Mouse (Mus musculus): ENCODE measurements around the gene Cd72. TPM values are rescaled to one million over a fixed set of nuclear protein-coding genes. Genes with fewer than 3 reads are reported as not detected.

Cd72 gene
- total RNA-seq, 2 experiments from 2014 or later, result 0.61 TPM; not detected in 1

DNA sequence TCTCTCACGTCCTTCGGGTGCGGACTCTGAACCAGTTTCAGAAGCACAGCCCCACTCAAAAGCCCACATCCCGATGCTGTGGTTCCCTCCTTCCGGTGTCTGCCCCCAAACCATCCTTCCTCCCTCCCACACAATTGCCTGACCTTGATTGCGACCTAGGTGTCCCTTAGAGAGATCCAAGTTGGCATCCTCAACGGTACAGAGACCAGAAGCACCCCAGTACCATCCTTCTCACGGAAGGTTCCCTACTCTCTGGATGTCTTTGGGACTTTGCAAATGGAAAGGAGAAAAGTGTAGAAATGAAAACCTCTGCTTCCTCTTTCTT lies 24.1 kb upstream of the Cd72 start:
- DNase-seq, result no peak

DNA sequence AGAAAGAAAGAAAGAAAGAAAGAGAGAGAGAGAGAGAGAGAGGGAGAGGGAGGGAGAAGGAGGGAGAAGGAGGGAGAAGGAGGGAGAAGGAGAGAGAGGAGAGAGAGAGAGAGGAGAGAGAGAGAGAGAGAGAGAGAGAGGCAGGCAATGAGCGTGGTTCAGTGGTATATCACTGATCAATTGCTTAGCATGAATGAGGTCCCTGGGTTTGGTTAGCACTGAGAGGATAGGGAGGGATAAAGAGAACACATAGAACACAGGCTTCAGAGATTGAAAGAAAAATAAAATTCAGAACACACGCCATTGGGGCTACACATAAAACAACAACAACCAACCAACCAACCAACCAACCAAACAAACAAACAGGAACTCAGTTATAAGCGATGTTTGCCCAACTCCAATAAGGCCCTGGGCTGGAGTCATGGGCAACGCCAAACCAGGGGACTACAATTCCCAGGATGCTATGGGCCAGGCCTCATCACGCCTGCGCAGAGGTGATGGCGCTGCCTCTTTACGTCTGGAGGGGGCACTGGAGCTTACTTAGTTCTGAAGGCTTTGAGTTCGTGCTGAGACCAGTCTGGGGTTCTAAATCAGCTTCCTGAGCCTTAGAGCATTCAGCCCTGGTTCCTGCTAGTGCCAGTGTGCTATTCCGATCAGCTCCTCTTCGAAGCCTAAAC lies 23.6 kb upstream of the Cd72 start:
- peak; percentile 83 for DNase-seq

DNA sequence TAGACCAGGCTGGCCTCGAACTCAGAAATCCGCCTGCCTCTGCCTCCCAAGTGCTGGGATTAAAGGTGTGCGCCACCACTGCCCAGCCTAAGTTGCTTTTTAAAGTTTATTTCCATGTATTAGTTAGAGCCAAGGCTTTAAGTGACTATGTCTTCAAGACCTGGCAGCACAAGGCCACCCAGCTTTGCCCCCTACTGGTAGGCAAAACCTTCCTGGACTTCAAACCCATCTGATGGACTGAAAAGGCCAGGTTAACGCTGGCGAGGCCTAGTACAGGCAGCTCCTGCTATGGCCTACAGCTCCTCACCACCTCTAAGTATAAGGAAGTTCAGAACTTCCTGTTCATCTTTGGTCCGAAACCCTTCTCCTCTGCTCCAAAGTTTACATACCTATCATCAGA lies 22.2 kb upstream of the Cd72 start:
- no peak for DNase-seq

DNA sequence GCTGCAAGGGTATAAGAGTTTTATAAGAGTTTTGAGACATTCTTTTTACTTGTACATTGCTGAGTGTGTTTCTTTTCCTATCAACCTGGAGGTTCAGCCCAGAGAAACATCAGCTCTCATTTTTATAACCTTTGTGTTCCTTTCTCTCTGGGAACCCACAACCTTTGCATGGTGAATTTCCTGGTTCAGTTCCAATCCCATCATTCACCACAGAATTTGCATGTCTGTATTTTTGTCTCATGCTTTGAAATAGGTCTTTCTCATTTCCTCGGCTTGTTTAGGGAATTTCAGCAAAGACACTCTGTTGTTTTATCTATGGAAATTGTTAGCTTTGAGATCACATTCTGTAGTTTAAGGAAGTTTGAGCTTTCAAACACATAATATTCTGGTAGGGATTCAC lies 19.2 kb upstream of the Cd72 start:
- no peak for DNase-seq

DNA sequence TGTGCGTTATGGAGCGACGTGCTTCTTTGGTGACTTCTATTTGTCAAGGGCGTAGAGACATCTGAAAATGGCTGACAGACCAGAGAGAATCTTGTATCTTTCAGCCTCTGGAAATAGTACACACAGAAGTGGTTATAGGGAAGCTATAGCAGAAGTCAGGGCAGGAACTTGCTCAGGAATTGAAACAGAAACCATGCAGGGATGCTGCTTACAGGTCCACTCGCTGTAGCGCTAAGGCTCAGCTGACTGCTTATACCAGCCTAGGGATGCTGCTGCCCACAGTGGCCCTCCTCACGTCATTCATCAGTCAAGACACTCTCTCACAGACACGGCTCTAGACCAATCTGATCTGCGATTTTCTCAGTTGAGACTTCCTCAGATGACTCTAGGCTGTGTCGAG lies 15.9 kb upstream of the Cd72 start:
- DNase-seq, result no peak

DNA sequence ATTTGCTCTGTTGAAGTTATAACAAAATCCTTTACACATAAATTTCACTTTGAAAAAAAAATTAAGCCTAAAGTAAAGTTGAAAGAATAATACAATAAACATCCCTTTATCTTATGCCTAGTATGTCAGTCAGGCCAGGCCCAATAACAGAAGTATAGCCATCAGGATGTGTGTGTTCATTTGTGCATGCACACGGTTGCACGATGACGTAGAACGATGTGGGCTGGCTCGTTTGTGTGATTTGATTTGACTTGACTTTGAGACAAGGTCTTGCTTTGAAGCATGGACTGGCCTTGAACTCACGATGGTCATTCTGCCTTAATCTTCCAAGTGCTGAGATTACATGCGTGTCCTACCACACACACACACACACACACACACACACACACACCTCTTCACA lies 12.4 kb upstream of the Cd72 start:
- DNase-seq, result no peak

DNA sequence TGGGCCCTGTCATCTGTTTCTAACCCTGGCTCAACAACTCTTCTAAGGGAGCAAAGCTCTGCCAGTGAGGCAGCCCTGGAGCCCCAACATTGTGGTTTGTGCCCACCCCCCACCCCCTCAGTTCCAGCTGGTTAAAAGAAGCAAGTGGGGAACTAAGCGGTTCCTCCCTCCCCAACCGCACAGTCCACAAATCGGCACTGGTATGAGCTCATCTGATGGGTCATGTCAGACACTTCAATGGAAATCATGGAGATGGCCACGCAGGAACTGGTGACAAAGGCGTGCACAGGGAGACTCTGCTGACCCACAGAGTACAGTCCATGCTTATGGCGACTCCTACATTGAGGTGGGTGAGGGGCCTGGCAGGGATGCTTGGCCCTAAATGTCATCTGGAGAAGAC lies 11.5 kb upstream of the Cd72 start:
- DNase-seq, result no peak

DNA sequence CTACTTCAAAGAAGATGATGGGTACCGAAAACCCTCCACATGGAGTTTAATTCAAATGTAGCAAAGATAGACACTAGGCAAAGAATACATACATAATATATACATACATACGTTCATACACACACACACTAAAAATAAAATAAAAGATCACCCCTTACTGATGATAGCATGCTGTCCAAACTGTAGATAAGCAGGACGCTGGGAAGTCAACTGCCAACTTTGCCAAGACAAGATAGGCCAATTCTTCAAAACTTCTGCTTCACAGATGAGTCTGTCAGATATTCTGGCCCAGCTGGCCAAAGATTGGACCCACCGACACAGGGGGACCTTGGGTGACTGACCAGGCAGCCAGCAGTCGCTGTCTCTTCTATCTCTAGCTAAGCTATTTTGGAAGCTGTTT lies 8.7 kb upstream of the Cd72 start:
- no peak for DNase-seq

DNA sequence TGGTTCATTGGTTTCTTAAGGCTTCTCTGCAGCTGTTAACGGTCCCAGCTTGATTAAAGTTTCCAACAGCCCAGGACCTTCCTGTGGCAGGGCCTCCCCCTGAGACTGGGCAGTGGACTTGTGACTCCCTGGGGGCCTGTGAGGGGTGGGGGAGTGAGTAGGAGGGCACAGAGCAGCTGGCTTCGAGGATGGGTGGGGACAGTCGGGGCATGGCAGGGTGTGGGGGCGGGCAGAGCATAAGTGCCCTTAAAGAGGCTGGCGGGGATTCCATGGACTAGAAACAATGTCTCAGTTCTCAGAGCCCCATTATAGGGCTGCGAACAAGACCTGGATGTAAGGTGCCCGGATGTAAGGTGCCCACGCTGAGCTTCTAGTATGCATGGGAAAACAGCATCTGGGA lies 2.7 kb upstream of the Cd72 start:
- no peak for DNase-seq

DNA sequence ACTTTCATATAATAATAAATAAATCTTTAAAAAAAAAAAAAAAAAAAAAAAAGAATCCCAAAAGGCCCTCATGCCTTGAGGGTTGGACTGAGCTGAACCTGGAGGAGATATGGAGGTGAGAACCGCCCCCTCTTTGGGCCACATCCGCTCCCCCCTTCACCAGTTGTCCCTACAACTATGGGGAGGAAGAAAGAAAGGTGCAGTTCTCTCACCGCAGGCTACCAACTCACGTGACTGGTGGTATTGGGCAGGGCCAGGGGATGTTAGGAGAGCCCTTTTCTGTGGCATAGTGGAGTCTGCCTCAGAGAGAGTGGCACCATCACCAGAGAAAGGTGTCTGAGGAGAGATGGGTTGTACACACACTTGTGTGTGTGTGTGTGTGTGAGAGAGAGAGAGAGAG lies 2.0 kb upstream of the Cd72 start:
- DNase-seq, result no peak

DNA sequence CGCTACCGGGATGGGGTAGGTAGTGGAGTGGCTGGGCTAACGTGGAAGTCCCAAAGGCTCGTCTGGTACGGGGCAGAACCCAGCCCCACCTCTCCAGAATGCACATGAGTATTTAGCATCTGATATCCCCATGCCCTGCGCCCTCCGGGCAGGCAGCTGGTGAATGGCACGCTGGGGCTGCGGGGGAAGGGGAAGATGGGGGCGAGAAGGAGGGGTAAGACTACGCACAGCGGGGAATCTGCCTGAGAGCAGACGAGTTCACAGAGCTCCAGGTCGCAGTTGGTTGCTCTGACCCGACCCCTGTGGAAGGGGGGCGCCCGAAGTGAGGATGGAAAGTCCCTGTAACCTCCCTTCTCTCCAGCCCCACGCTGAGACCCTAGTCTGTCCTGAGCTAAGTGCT lies 1.0 kb downstream of the Cd72 start:
- no peak for DNase-seq

DNA sequence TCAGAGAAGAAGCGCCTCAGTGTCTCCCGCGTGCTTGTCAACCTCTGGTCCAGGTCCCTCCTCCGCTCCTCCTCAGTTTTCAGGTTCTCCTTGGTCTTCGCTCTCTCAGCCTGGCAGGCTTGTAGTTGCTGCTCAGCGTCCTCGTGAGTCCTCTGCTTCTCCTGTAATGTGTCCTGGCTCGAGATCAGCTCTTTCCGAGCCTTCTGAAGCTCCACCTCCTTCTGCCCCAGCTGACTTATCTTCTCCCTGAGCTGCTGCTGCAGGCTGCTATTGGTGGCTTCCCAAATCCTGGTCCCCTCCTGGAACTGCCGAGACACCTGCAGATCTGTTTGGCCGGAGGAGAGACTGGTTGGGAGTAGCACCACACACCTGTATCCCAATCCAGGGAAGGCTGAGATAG lies 2.1 kb downstream of the Cd72 start:
- DNase-seq, result no peak

DNA sequence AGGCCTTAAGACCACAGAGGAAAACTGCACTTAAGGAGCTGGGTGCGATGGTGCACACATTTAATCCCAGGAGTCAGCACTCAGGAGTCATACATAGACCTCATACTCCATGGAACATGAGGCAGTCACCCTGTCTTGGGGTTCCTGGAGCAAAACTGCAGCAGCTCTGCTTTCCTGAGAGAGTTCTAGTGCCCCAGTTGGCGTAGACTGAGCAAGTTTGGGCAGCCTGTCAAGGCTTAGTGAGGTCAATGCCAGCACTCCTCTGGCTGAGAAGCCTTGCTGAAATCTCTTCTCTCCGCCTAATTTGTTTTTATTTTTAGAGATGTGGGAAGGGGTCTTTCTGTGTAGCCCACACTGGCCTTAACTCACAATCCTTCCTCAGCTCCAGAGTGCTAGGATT lies 5.9 kb downstream of the Cd72 start:
- DNase-seq, result peak; percentile 65

DNA sequence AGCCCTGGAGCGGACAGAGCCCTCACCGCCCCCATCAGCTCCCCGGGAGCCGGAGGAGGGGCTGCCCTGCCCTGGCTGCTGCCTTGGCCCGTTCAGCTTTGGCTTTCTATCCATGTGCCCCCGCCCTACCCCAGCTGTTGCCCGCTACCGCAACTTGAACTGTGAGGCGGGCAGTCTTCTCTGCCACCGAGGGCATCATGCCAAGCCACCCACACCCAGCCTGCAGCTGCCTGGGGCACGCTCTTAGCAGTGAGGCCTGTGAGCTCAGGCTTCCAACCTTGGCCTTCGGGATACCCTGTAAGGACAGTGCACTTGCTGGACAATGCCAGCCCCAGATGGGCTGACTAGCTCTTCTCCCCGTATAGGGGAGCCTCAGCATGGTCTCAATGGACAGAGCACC lies 7.2 kb downstream of the Cd72 start:
- peak; percentile 81 for DNase-seq

DNA sequence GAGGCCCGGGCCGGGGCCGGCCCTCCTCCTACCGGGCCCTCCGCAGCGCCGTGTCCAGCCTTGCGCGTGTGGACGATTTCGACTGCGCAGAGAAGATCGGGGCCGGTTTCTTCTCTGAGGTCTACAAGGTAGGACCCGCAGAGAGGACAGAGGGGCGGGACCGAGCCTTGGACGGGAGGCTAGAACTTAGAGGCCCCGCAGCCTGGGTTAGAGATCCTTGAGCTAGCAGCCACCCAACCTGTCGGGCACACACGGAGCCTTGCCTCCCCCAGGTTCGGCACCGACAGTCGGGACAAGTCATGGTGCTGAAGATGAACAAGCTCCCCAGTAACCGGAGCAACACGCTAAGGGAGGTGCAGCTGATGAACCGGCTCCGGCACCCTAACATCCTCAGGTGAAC lies 10.9 kb downstream of the Cd72 start:
- no peak for DNase-seq

DNA sequence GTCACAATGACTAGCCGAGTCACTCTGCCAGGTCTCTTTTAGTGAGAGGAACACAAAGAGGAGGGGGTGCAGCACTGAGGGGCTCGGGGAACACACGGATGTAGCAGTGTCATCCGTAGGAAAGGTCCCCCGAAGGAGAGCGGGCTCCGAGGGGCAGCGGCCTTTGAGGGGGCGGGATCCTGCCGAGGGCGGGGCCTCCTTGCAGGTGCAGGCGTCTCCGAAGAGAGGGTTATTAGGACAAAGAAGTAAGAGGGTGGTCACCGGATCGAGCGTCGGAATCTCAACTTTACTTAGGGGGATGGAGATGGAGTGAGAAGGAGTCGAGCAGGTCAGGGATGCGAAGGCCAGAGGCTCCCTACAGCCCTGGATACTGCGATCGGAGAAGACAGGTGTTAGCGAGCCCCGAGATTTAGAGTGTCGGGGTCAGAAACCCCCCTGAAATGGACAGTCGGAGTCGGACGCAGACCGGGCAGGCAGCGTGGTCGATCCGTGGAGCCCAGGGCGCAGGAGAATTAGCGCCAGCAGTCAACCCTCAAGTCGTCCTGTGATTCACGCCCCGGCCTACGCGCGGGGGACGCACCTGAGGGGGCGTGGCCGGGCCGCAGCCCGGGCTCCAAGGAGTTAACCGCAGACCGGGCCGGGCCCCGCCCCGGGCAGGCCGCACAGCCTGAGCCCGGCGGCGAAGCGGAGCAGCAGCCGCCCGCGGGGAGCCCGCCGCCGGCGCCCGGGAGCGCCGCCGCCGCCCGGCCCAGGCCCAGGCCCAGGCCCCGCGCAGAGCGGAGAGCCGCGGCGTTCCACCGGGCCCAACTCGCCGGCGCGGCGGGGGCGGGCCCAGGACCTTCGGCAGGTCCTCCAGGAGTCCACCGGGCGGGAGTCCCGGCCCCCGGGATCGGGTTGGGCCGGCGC lies 11.7 kb downstream of the Cd72 start:
- DNase-seq, result peak; percentile 70

DNA sequence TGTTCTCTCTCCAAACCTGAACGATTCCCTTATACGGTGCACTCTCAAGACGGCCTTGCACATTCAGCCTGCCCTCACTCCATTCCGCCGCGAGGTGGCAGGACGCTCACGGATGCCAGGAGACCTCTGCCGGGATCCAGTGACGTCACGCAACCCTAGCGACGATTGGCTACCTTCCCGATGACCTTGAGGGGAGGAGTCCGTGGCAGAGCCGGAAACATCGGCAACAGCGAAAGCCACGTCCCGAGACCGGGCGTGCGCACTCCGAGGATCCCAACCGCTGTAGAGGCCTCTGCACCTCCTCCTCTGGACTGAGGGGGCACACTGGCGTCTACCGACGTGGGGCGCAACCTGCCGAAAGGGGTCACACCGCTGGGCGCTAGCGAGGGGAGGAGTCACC lies 12.4 kb downstream of the Cd72 start:
- peak; percentile 99 for DNase-seq

DNA sequence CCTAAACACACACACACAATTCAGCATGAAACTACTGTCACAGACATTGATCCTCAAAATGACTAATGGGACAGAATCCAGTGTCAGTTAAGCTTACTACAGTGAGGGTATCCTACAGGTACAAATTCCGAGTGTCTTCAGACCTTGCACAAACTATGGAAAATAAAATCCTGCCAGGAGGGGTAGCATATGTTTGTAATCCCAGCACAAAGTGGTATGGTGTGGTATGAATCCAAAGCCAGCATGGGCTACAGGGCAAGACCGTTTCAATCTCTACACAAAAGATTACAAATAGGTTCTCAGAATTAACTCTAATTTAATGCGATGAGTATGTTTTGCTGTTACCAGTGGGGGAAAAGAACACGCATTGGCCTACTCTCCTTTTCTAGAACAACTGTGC lies 12.8 kb downstream of the Cd72 start, which contains the start of gene Tesk1:
Gene Tesk1, plus strand, starts transcription at position 301 of the 400 bp plus-strand sequence.
- DNase-seq, result no peak

DNA sequence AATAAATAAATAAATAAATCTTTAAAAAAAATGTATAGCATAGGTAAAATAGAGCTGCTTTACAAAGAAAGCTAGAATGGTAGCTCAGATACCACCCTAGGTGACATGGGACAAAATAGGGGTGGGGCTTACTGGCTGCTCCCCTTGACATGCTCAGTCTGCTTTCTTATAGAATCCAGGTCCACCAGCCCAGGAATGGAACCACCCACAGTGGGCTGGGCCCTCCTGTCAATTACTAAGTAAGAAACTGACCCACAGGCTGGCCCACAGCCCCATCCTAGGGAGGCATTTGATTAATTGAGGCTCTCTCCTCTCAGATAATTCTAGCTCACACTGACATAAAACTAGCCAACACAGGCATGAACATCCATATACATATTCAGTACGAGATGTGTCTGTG lies 21.6 kb downstream of the Cd72 start:
- no peak for DNase-seq

DNA sequence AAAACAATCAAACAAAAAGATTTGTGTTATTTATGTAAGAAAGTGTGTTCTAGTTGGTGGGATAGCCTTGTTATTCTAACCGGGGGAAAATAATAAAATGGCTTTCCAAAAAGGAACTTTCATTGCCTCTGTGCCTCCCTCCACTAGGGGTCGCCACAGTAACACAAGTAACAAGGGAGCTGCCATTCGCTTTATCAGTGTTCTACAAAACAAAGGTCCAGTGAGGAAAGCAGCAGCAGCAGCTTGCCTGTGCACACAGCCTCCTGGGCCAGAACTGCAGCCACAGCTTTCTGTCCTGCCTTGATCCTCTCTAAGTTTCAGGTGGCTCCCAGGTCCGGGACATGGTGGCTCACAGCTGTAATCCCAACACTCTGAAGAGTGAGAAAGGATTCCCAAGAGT lies 22.7 kb downstream of the Cd72 start:
- peak; percentile 84 for DNase-seq

DNA sequence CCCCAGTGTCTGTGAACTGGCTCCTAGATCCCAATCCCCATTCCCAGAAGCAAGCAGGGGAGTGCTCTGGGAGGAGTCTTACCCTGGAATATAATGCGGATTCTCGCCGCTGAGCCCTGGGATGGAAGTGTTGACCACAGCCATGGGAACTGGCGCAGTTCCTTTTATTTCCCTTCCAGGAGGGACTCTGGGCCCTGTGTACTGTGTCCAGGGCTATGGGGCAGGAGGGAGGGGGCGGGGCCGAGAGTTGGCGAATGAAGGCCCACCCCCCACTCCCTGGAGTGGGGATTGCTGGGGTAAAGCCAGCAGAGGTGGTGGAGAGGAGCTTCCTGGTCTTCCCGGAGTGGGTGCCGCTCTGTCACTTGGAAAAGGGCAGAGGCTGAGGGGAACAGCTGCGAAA lies 25.5 kb downstream of the Cd72 start, which contains the start of gene Fam166b:
Gene Fam166b, minus strand, starts transcription at position 189 of the 400 bp plus-strand sequence.
- no peak for DNase-seq

DNA sequence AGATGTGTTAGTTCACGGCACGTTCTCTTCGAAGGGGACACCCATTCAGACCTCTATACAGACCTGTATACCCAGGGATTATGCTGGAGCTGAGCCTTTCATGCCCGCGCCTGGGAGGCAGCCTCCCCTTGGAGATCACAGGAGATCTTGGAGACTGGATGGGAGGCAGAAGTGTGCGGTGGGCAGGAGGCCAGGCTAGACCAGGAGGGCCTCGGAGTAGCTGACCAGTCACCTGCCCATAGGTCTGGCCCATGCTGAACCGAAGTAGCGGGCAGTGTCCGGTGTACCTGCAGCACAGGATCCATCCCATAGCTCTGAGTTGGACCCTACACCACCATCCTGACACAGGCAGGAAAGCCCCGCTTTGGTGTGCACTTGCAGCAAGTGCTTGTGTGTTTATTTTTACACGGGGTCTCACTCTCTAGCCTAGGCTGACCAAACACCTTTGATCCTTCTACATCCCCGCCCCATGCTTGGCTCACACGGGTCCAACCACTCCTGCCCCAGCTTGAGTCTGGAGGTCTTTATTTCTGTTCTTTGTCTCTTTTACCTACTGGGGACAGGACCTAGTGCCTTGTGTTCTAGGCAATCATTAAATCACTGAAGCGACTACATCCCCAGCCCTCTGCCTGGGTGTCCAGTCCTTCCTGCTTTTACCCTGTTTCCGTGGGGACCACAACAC lies 26.1 kb downstream of the Cd72 start:
- DNase-seq, result no peak

DNA sequence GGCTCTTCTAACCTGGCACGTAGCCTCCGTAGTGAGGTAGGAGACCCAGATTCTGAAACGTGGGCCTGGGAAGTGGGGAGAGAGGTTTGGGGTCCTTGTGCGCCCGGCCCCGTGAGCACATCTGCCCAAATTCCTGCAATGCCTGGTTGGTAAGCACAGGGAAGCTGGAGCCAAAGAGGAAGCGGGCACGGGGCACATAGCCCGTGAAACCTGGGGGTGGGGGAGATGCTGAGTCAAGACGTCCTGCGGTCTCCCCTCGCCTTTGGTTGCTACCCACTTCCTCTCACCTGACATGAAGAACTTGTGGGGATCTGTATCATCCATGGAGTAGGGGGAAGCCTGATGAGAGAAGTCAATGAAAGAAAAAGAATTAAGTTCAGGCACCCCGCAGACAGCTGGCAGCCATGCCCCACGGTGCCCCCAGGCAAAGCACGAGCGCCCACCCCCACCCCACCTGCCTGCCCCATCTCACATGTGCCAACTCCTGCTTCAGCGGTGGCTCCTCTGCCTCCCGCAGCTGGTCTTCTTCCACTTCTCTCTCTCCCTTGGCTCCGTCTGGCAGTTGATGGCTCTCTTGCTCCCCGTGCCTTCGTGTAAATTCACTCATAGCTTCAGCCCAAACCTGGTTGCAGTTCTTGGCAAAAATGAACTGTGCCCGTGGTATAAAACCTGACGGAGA lies 26.8 kb downstream of the Cd72 start:
- DNase-seq, result no peak
